Mouse (Mus musculus) MEL (cell line): ENCODE results near the gene Prkd2. TPM values are rescaled to one million over a fixed set of nuclear protein-coding genes. Genes with fewer than 3 reads are reported as not detected.

Experiments
- DNase-seq: peaks from one replicate; pipeline ENCODE4 v3.0.0; 2011; ENCODE audit warnings: low read depth, low spot score
- H3K27ac ChIP-seq: 2 replicates; pipeline ENCODE4 v1.5.1; 2012; ENCODE audit warnings: low read depth, mild to moderate bottlenecking, control low read depth, low read length, moderate library complexity; ENCODE audit not compliant: control insufficient read depth
- H3K27me3 ChIP-seq, 2 experiments: fragments of 150-350 bp in 1 of 2; sonication (generic) in 1 of 2; 2 replicates each; pipeline ENCODE4 v1.6.1; 2012; ENCODE audit warnings: low read length in 2 of 2, mild to moderate bottlenecking in 2 of 2, improper control_type of control experiment in 1 of 2, moderate library complexity in 1 of 2; ENCODE audit not compliant: insufficient read depth in 2 of 2, control insufficient read depth in 1 of 2
- H3K36me3 ChIP-seq, 2 experiments: 2 replicates each; pipeline ENCODE4 v1.6.1; 2012 to 2014; ENCODE audit warnings: low read length in 2 of 2, improper control_type of control experiment in 1 of 2, inconsistent platforms in 1 of 2, mild to moderate bottlenecking in 1 of 2; ENCODE audit not compliant: insufficient read depth in 2 of 2, control insufficient read depth in 1 of 2
- H3K4me1 ChIP-seq, 2 experiments: fragments of 150-350 bp in 1 of 2; sonication (generic) in 1 of 2; 2 replicates each; pipeline ENCODE4 v1.6.1; 2012; ENCODE audit warnings: low read length in 2 of 2, improper control_type of control experiment in 1 of 2, mild to moderate bottlenecking in 1 of 2; ENCODE audit not compliant: insufficient read depth in 2 of 2, control insufficient read depth in 1 of 2
- H3K4me3 ChIP-seq, 2 experiments: fragments of 150-350 bp in 1 of 2; sonication (generic) in 1 of 2; 2 replicates each; pipeline ENCODE4 v1.5.1; 2012; ENCODE audit warnings: low read depth in 2 of 2, low read length in 2 of 2, mild to moderate bottlenecking in 2 of 2, moderate library complexity in 2 of 2, control low read depth in 1 of 2, improper control_type of control experiment in 1 of 2; ENCODE audit not compliant: control insufficient read depth in 1 of 2, insufficient read depth in 1 of 2
- H3K79me2 ChIP-seq: 2 replicates; pipeline ENCODE4 v1.6.1; 2012; ENCODE audit warnings: mild to moderate bottlenecking, low read length, moderate library complexity; ENCODE audit not compliant: control insufficient read depth, poor library complexity, insufficient read depth
- H3K9ac ChIP-seq: 2 replicates; pipeline ENCODE4 v1.6.1; 2012; ENCODE audit warnings: low read depth, mild to moderate bottlenecking, control low read depth, low read length, moderate library complexity; ENCODE audit not compliant: control insufficient read depth, poor library complexity, severe bottlenecking
- H3K9me3 ChIP-seq: fragments of 150-350 bp; sonication (generic); replicated peaks from 2 replicates; pipeline ENCODE4 v1.6.1; 2012; ENCODE audit warnings: mild to moderate bottlenecking, low read length, improper control_type of control experiment, moderate library complexity; ENCODE audit not compliant: insufficient read depth
- ETS1 ChIP-seq: IDR thresholded peaks from 2 replicates; pipeline ENCODE4 v1.6.1; 2012; ENCODE audit warnings: low read depth, mild to moderate bottlenecking, inconsistent platforms, low read length, improper control_type of control experiment, moderate library complexity
- GATA1 ChIP-seq: IDR thresholded peaks from 2 replicates; pipeline ENCODE4 v1.6.1; 2011; ENCODE audit warnings: low read depth, low read length, improper control_type of control experiment
- TBP ChIP-seq: IDR thresholded peaks from 2 replicates; pipeline ENCODE4 v1.8.0; 2011; ENCODE audit warnings: low read depth, low read length, improper control_type of control experiment
- USF1 ChIP-seq: IDR thresholded peaks from 2 replicates; pipeline ENCODE4 v1.6.1; 2014; ENCODE audit warnings: low read depth, mild to moderate bottlenecking, inconsistent platforms, low read length, improper control_type of control experiment, moderate library complexity
- ZKSCAN1 ChIP-seq: IDR thresholded peaks from 2 replicates; pipeline ENCODE4 v1.6.1; 2012; ENCODE audit warnings: low read depth, mild to moderate bottlenecking, inconsistent platforms, low read length, improper control_type of control experiment, moderate library complexity
- ZNF384 ChIP-seq: IDR thresholded peaks from 2 replicates; pipeline ENCODE4 v1.6.1; 2012; ENCODE audit warnings: low read depth, mild to moderate bottlenecking, inconsistent platforms, low read length, improper control_type of control experiment
- polyA plus RNA-seq, 2 experiments: library from polyadenylated mRNA; stranded (reverse) in 1 of 2; unstranded in 1 of 2; fragments of >175 nt in 1 of 2; fragments of >200 nt in 1 of 2; gene quantifications; 2 replicates each; pipeline versions ENCODE4 v1.2.1 to v1.2.4; 2012; ENCODE audit warnings: low replicate concordance in 2 of 2, low read depth in 1 of 2; ENCODE audit not compliant: insufficient read length in 2 of 2, insufficient read depth in 1 of 2, missing spikeins in 1 of 2
- total RNA-seq: library from RNA; depleted of rRNA; stranded (reverse); fragments of 300-350 nt; gene quantifications from 2 replicates; pipeline ENCODE4 v1.2.3, GENCODE M21; 2012

Prkd2 gene
- total and polyA plus RNA-seq, 3 experiments, result 2.9 to 8.7 TPM; not detected in 1

DNA sequence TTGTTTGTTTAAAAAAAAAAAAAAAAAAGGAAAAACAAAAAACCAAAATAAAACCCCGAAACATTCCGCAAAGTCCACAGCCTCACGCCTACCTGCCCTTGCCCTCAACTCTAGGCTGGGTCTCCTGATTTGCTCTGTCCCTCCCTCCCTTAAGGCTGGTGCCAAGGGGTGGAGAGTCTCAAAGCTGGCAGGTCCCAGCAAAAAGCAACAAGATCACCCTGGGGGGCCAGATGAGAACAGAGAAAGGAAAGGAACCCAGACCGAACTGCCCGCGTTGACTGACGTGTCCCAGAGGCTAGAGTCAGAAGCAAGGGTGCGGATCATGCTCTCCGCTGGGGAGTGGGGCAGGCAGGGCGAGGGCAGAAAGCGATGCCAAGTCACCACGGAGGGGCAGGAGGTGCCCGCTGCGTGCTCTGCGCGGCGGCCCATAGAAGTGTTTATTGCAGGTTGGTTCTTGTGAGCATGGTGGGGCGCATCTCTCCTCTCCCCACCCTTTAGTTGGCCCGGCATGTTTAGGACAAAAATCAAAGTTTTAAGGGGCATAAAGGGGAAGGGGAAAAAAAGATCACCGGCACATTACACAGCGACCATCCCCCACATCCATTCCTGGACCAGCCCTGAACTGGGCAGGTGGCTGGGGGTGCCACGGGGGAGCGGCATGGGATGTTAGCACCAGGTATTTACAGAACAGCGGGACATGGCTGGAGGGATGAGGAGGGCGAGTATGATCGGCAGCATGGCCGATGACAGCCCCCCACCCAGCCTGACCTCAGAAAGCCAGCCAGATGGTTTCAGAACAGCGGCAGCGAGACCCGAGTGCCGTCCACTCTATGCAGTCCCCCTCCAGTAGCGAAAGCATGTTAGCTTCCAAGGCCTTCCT lies 73.0 kb downstream of the Prkd2 start:
- TF ChIP-seq GATA1 (no peak), ZNF384 (no peak; the same call in 1 of the 2 replicates)
- Histone ChIP-seq H3K4me1 (peaks cover 0 to 9% of the 10 kb centered on the region in 2 experiments; a peak in 1 of 4 replicates), H3K4me3 (no peak overlapping the region), H3K27me3 (no peaks in the 10 kb centered on the region), H3K79me2 (peaks cover 13% of the 10 kb centered on the region), H3K9me3 (no peaks in the 10 kb centered on the region), H3K36me3 (no peaks in the 10 kb centered on the region; a peak in 2 of 4 replicates), H3K9ac (no peak overlapping the region), H3K27ac (no peak overlapping the region)
- DNase-seq, result no peak

DNA sequence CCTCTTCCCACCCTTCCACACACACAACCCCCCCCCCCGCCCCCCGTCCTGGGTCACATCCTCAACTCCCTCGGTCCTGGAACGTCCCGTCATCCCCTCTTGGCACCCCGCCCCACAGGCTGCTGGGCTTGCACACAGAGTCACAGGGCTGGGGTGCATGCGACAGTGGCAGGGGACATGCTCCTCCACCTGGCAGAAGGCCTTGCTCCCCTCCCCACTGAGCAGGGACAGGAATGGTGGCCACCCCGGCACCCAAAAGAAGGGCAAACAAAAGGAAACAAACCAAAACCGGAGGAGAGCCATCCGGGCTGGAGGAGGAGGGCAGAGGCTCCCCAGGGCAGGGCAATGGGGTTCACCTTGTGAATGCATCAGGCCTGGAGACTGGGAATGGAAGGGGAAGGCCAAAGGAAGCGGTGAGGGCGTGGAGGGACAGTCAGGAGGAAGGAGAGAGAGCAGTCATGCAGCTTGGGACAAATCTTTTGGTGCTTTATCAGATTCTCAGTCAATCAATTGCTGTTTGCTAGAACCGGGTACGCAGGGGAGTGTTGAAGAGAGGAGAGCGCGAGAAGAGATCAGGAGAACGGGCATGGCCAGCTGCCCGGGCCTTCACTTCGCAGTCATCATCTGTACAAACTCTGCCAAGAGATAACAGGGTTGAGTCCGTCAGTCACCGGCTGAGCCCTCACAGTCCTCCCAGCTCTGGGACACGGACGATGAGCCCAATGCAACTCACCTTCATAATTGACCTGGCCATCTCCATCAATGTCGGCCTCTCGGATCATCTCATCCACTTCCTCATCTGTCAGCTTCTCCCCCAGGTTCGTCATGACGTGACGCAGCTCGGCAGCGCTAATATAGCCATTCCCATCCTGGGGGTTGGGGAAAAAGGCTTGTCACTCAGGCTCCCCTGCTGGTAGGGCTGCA lies 73.9 kb downstream of the Prkd2 start:
- Histone ChIP-seq H3K79me2 (peaks cover 22% of the 10 kb centered on the region), H3K9me3 (no peaks in the 10 kb centered on the region), H3K4me1 (peaks cover 0 to 11% of the 10 kb centered on the region in 2 experiments; a peak in 2 of 4 replicates), H3K4me3 (no peak overlapping the region), H3K36me3 (peaks cover 0 to 1% of the 10 kb centered on the region in 2 experiments; a peak in 2 of 4 replicates), H3K27ac (no peak overlapping the region)
- TF ChIP-seq GATA1, result no peak
- TF ChIP-seq ZKSCAN1, result no peak
- TF ChIP-seq TBP, result no peak
- TF ChIP-seq, all 39 proteins: peak for 0
- Histone ChIP-seq H3K27me3 (no peaks in the 10 kb centered on the region), H3K9ac (no peak overlapping the region)
- no peak for DNase-seq

DNA sequence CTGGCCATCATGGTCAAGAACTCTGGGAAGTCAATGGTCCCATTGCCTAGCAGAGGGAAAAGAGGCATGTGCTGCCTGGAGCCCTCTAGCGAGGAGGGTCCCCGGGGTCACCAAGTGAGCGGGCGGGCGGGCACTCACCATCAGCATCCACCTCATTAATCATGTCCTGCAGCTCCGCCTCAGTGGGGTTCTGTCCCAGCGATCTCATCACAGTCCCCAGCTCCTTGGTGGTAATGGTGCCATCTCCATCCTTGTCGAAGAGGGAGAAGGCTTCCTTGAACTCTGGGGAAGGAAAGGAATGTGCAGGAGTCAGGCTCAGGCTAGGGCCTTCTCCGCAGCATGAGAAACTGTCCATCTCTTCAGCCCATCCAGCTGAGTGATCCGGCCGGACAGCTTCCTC lies 74.7 kb downstream of the Prkd2 start:
- H3K9me3 ChIP-seq, result no peaks in the 10 kb centered on the region
- peaks cover 0 to 17% of the 10 kb centered on the region in 2 experiments; a peak in 3 of 4 replicates for H3K4me1 ChIP-seq
- H3K27me3 ChIP-seq, result no peaks in the 10 kb centered on the region
- peaks cover 0 to 10% of the 10 kb centered on the region in 2 experiments; a peak in 2 of 4 replicates for H3K36me3 ChIP-seq
- H3K4me3 ChIP-seq, result no peak overlapping the region
- H3K27ac ChIP-seq, result no peak overlapping the region
- peaks cover 30% of the 10 kb centered on the region for H3K79me2 ChIP-seq
- no peak for DNase-seq
- TF ChIP-seq ETS1 (no peak), USF1 (no peak)
- no peak overlapping the region for H3K9ac ChIP-seq
